Mouse (Mus musculus): ENCODE data around the gene Astn2.

DNA sequence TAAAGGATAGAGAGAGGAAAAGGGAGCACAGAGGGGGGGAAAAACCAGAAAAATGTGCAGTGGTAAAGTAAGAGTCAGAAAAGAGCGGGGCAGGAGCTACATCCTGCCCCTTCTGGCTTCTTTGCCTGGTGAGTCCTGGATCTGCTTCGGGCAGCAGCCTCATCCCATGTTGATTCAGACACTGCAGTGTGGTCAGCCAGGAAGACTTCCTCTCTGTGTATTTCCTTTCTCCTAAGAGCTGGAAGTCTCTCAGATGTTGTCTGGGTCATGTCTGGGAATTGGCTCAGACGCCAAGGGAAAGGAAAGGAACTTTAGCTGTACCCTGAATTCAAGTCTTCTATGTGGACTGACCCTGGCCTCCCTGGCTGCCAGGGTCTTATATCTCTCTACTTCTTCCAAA is 976.9 kb downstream of the Astn2 start:
- TF ChIP-seq POLR2A (IDR thresholded peaks at IDR 0.05; ENCODE audit: control insufficient read depth, extremely low read depth, insufficient read depth, low read length, poor library complexity) (no peak), CTCF (IDR thresholded peaks at IDR 0.05; ENCODE audit: borderline replicate concordance, control insufficient read depth, extremely low read depth, insufficient read depth, low read length, poor library complexity) (no peak)
